Mouse (Mus musculus) G1E-ER4 (cell line): ENCODE results near the gene Pdss2. TPM values are rescaled to one million over a fixed set of nuclear protein-coding genes. Genes with fewer than 3 reads are reported as not detected.

Source experiments
- GATA1 ChIP-seq: IDR thresholded peaks from one replicate; pipeline ENCODE4 v1.8.0; 2012; ENCODE audit warnings: low read length, inconsistent platforms
- polyA plus RNA-seq: library from polyadenylated mRNA; stranded (reverse); fragments of >175 nt; gene quantifications from 2 replicates; pipeline ENCODE4 v1.2.3, GENCODE M21; 2012

Gene Pdss2
- 3.7 and 4.2 TPM in 2 replicates for polyA plus RNA-seq

GRCm38 (mm10) chr10:43220910-43221625 is at the start of gene Pdss2:
Pdss2 (plus strand) TSS chr10:43221486.
- TF ChIP-seq GATA1, result no peak

DNA sequence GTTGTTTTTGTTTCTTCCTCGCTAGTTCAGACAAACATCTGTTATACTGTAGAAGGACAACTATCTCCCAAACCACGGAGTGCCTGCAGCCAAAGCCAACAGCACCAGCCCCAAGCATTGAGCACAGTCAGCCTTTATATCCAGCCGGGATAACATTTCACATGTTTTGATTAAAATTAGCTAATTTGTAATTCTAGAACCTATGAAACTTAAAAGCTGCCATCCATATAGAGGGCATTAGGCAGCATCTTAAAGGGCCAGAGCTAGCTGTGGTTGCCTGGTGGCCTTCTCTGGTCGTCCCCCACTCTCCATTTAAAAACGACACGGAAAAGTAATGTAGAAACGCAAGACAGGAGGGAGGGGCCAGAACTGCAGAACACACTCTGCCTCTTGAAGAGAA is 49.2 kb upstream of the Pdss2 start:
- TF ChIP-seq GATA1, result no peak

DNA sequence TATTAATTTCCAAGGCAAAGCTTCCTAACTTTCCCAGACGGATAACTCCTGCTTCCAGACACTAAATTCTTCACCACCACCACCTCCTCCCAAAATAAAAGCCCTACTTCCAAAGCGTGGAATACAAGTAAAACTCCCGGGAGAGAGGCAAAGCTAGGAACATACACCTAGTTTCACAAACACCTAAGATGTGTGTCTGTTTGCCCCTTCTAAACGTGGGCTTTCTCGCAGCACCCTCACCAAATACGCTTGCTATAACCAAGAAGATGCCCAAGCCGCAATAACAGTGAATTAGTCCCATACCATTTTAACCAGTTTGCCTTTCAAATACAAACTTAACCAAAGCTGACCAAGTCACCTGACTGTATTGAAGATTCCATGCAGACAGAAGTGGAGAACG is 48.7 kb upstream of the Pdss2 start:
- TF ChIP-seq GATA1, result no peak

DNA sequence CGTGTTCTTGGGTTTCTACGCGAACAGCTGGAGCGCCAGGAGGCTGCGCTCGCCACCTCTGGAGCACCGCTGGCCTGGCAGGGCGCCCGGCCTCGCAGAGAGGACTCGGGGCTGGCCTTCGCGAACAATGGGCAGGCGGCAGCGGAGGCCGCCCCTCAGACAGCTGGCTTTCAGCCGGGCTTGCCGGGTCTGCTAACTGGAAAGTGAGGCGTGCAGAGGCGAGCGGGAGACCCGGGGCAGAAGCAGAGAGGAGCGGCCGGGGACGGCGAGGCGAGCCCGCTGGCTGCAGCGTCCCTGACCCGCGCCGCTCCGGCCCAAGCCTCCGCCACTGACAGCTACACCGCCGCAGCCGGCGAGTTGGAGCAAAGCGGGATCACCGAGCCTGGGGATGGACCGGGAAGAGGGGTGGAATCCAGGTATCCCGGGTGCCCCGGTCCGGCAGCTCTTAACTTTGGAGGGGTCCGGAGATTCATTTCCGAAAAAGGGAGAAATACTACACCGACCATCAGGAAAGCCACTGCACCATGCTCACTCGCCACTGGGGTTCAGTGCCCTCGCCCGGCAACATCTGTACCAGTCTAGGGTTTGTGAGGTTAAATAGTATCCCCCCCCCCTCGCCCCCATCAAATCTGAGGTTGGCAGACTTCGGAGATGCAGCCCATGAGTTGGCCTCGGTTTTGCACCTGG is 48.0 kb upstream of the Pdss2 start:
- TF ChIP-seq GATA1, result no peak

DNA sequence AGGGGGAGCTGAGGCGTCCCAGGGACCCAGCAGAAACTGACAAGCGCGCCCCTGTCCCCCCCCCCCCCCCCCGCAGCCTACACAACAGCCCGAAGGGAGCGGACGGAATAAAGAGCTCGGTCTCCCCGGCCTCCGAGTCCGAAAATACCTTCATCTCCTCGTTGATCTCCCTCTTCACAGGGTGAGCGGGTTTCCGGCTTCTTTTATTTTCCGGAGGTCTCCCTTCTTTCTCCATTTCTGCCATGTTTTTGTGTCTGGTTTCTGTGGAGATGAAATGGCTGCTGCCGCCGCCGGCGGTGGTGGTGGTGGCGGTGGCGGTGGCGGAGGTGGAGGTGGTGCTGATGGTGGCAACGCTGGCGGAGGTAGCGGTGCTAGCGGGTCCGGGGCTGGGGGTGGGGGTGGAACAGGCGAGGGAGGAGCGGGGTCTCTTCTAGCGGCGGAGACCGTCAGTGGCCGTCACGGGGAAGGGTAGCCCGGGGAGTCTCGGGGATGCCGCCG is 47.4 kb upstream of the Pdss2 start:
- TF ChIP-seq GATA1, result no peak

DNA sequence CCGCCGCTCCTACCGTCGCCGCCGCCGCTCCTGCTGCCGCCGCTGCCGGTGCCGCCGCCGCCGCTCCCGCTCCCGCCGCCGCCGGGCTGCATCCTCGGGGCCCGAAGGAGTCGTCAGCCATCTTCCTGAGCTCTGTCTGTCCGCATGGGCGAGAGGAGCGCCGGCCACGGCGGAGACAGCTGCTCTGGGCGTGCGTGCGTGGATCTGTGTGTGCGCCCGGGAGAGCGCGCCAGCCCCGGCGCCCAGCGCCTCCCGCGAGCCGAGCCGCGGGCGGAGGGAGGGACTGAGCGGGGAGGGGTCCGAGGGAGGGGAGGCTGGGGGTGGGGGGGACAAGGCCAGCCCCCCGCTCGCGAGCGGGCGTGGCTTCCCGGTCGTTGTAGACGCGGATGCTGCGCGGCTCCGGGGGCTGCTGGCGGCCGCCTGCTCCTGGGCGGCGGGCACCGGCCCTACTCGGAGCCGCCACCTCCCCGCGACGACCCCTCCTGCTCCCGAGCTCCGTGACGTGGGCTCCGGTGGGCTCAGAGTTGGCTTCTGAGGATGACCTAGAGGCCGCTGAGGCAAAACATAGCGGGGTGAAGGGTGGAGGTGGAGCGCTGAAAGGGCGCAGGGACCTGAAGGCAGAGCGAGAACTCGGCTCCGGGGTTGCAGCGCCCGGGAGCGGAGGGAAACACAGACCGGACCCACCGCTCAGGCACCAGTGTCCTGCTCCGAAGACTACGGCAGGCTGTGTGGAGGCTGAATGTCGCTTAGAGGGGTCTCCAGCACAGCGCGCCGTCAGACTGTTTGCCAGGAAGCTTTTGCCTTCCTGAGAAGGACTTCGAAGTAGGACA is 46.7 kb upstream of the Pdss2 start, which contains the start of the genes Sobp and 9030612E09Rik:
Sobp (minus strand) TSS at position 205 of the 830 bp plus-strand sequence.
9030612E09Rik (plus strand) TSS at position 379 of the 830 bp plus-strand sequence.
- no peak for TF ChIP-seq GATA1

- no peak for TF ChIP-seq GATA1
Measured at GRCm38 (mm10) chr10:43175156-43175601, 46.1 kb upstream of the Pdss2 start.

- no peak for TF ChIP-seq GATA1
Measured at GRCm38 (mm10) chr10:43180313-43180912, 40.9 kb upstream of the Pdss2 start.

GRCm38 (mm10) chr10:43200206-43200605 is 21.1 kb upstream of the Pdss2 start:
- no peak for TF ChIP-seq GATA1

- no peak for TF ChIP-seq GATA1
Measured at GRCm38 (mm10) chr10:43203865-43204264, 17.4 kb upstream of the Pdss2 start.

DNA sequence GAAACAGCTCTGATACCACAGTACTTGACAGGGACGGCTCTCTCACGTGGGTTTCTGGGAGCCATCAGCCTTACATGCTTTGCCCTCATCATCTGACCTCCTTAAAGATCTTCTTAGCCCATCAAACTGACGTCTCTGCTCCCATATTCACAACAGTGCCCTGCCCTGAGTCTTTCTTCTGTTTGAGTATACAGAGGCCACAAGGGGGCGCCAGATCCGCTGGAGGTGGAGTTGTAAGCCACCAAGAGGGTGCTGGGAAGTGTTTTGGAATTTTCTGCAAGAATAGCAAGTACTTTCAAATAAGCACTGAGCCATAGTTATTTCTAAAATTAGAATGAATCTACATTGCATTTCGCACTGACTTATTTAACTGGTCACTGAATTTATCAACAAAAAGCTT is 9.4 kb upstream of the Pdss2 start:
- no peak for TF ChIP-seq GATA1

DNA sequence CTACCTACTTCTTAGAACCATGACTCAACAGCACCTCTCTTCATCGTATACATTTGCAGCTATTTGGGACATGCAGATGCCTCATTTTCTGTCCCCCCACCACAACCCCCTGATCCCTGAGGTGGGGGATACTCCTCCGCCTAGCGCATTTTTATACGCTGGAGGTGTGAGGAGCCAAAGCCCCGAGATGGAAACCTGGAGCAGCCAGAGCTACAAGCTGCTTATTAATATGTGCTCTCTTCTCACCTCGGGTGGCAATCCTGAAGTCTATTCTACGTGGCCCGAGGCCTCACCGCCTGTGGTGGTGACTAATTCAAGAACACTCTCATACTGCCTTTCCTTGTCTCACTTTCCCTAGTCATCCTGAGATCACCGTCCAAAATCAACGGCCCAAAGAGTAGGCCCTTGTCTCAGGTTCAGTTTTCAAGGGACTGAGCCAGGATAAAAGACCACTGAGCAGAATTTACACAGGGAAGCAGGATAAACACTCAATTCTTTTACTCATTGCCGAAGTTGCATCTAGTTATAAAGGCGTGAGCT is 3.9 kb upstream of the Pdss2 start:
- no peak for TF ChIP-seq GATA1

DNA sequence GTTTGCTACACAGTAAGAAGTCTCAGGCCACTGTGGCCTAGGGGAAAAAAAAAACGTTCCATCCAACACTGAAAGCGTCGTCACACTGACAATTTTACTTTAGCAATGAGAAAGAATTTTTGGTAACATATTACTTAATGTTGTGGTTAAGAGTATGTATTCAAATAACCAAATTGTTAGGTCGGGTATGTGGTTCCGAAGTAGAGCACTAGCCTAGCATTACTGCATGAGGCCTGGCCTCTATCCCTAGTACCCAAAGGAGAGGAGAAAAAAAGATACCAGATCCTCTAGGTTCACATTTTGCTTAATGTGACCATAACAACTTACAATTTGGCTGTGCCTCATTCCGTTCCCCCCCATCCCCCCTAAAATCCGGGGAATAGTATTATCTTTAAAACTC is 807 bp upstream of the Pdss2 start:
- no peak for TF ChIP-seq GATA1

DNA sequence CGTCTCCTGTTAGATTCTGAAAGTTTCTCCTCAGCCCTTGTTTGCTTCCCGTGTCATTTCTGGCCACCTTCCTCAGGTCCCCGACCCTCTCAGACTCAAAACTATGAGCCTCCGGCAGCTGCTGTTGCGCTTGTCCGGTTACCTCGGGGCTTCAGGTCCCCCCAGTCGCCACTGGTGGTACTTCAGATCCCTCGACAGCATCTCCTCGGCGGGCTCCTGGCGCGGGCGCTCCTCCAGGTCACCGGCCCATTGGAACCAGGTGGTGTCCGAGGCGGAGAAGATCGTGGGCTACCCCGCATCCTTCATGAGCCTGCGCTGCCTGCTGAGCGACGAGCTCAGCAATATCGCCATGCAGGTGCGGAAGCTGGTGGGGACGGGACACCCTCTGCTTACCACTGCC is 373 bp downstream of the Pdss2 start:
- TF ChIP-seq GATA1, result no peak

DNA sequence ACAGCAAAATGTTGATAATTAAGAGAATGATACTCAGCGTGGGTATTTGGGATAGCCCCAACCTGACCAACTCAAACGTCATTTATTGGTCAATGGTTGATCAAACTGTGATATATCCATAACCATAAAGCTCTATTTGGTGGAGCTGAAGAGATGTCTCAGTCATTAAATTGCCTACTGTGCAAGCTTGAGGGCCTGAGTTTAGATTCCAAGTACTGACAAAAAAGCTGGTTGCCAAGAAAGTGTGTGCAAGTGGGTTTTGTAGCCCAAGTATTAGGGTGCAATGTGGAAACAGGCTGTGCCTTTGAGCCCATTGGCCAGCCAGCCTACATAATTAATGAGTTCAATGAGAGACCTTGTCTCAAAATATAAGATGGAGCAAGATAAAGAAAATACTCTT is 2.1 kb downstream of the Pdss2 start:
- TF ChIP-seq GATA1, result no peak
